ENCODE assay signal across 21 mouse cellular contexts in the genomic region with DNA sequence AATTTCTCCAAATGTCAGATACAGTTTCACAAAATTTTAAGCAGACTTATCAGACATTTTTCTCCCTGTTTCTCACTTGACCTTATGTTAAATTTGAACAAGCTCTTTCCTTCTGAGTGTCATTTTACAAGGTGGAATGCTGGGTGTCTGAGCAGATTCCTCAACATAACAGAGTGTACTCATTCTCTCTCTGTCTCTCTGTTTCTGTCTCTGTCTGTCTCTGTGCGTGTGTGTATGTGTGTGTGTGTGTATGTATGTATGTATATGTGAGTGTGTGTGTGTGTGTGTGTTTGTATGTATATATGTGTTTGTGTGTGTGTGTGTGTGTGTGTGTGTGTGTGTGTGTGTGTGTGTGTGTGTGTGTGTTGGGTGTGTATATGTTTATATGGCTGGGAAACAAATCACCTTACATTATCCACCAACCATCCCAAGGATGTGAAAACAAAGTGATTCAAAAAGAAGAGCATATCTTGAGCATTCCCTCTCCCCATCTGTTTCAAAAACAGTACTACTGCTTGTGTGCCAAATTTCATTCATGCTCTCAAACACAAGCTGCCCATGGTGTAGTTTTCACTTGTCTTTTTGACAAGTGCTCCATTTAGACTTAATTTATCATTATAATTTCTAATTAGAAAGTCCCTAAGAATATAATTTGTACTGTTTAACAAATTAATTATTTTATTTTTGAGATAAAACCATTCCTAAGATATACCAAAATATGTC.
DNase-seq lines count a peak whose midpoint lies in the region; ATAC-seq and TF ChIP-seq lines count a peak whose summit lies in the region.
"Had no signal": no experiment of that assay in that cellular context is flagged by ENCODE, and none has a peak within 500 bp of the region (broad histone marks: within the 10 kb centered on the region; RNA-seq: fewer than 3 reads in every experiment).

No protein-coding gene starts in this region.

- no peak overlapping the region for H3K4me3 ChIP-seq in forebrain, embryonic 15.5 days
- no peak overlapping the region for H3K4me3 ChIP-seq in forebrain, embryonic 10.5 days
- H3K4me3 ChIP-seq in forebrain, embryonic 16.5 days (replicated peaks; ENCODE audit: low read length): no peak overlapping the region
- H3K4me3 ChIP-seq in thymus, adult 2 months (ENCODE audit: control insufficient read depth, insufficient read depth, low read length): no peak overlapping the region
- H3K4me3 ChIP-seq: embryonic facial prominence, embryonic 12.5 days; heart, embryonic 10.5 days; hindbrain, embryonic 12.5 days had no signal

- H3K9ac ChIP-seq in forebrain, embryonic 15.5 days (replicated peaks): no peak overlapping the region
- no peak overlapping the region for H3K9ac ChIP-seq in forebrain, embryonic 16.5 days (replicated peaks; ENCODE audit: low read depth, low read length)
- H3K9ac ChIP-seq: embryonic facial prominence, embryonic 12.5 days; hindbrain, embryonic 12.5 days had no signal

- H3K9me3 ChIP-seq in forebrain, embryonic 15.5 days: no peaks in the 10 kb centered on the region
- H3K9me3 ChIP-seq in forebrain, embryonic 10.5 days: no peaks in the 10 kb centered on the region
- H3K9me3 ChIP-seq in forebrain, embryonic 16.5 days (ENCODE audit: control insufficient read depth, low read length): no peaks in the 10 kb centered on the region
- H3K9me3 ChIP-seq: embryonic facial prominence, embryonic 12.5 days; G1E; heart, embryonic 10.5 days; hindbrain, embryonic 12.5 days had no signal

- no peaks in the 10 kb centered on the region for H3K4me1 ChIP-seq in forebrain, embryonic 15.5 days
- H3K4me1 ChIP-seq in forebrain, embryonic 10.5 days: no peaks in the 10 kb centered on the region
- no peaks in the 10 kb centered on the region for H3K4me1 ChIP-seq in forebrain, embryonic 16.5 days (replicated peaks; ENCODE audit: control insufficient read depth, insufficient read depth, low read length)
- H3K4me1 ChIP-seq in thymus, adult 2 months (replicated peaks; ENCODE audit: control insufficient read depth, insufficient read depth, low read length): no peaks in the 10 kb centered on the region
- H3K4me1 ChIP-seq: embryonic facial prominence, embryonic 12.5 days; heart, embryonic 10.5 days; hindbrain, embryonic 12.5 days had no signal

- H3K36me3 ChIP-seq in forebrain, embryonic 15.5 days: no peaks in the 10 kb centered on the region
- H3K36me3 ChIP-seq in forebrain, embryonic 10.5 days (replicated peaks): no peaks in the 10 kb centered on the region
- H3K36me3 ChIP-seq in forebrain, embryonic 16.5 days (ENCODE audit: control insufficient read depth, insufficient read depth): no peaks in the 10 kb centered on the region
- H3K36me3 ChIP-seq in thymus, adult 2 months (ENCODE audit: control insufficient read depth, insufficient read depth, low read length): no peaks in the 10 kb centered on the region
- H3K36me3 ChIP-seq: embryonic facial prominence, embryonic 12.5 days; G1E; heart, embryonic 10.5 days; hindbrain, embryonic 12.5 days had no signal

- DNase-seq in forebrain, embryonic 10.5 days (ENCODE audit: extremely low spot score, low spot score): no peak
- peak; percentile 2 for DNase-seq in layer of hippocampus, adult 9-11 months
- DNase-seq in layer of hippocampus, postnatal 10 days (ENCODE audit: low spot score in 2 of 2): no peak
- DNase-seq in urinary bladder, postnatal 10 days (ENCODE audit: low spot score): no peak
- no peak for DNase-seq in thymus, adult 2 months
- DNase-seq: adrenal gland, adult 8-10 months; adrenal gland, postnatal 36 days; cerebellum, adult 2 months; gastrocnemius, postnatal 10 days; heart, adult 18-20 months; heart, postnatal 10 days; heart, postnatal 4 days had no signal

- TF ChIP-seq CTCF in thymus, adult 2 months (IDR thresholded peaks at IDR 0.05; ENCODE audit: borderline replicate concordance, control insufficient read depth, extremely low read depth, insufficient read depth, low read length, poor library complexity): no peak

- no peak overlapping the region for H3K27ac ChIP-seq in forebrain, embryonic 15.5 days (replicated peaks)
- H3K27ac ChIP-seq in forebrain, embryonic 10.5 days: no peak overlapping the region
- no peak overlapping the region for H3K27ac ChIP-seq in forebrain, embryonic 16.5 days (ENCODE audit: low read length)
- H3K27ac ChIP-seq in thymus, adult 2 months (ENCODE audit: control insufficient read depth, insufficient read depth, low read length): no peak overlapping the region
- H3K27ac ChIP-seq: embryonic facial prominence, embryonic 12.5 days; heart, embryonic 10.5 days; hindbrain, embryonic 12.5 days had no signal

- ATAC-seq in forebrain, embryonic 15.5 days (replicated peaks): peak; percentile 92
- ATAC-seq in forebrain, embryonic 16.5 days: peak; percentile 92
- ATAC-seq: hindbrain, embryonic 16.5 days; inflammation-experienced regulatory T-cells, adult 6 months; intestine, postnatal 0 days had no signal

- no peak for TF ChIP-seq POLR2A in thymus, adult 2 months (IDR thresholded peaks at IDR 0.05; ENCODE audit: control insufficient read depth, extremely low read depth, insufficient read depth, low read length, poor library complexity)

- no peaks in the 10 kb centered on the region for H3K27me3 ChIP-seq in forebrain, embryonic 15.5 days
- no peaks in the 10 kb centered on the region for H3K27me3 ChIP-seq in forebrain, embryonic 10.5 days (ENCODE audit: poor library complexity, severe bottlenecking)
- H3K27me3 ChIP-seq in forebrain, embryonic 16.5 days (replicated peaks; ENCODE audit: control insufficient read depth, insufficient read depth, low read length): no peaks in the 10 kb centered on the region
- H3K27me3 ChIP-seq in thymus, adult 2 months (ENCODE audit: control insufficient read depth, insufficient read depth, low read length): no peaks in the 10 kb centered on the region
- H3K27me3 ChIP-seq: embryonic facial prominence, embryonic 12.5 days; hindbrain, embryonic 12.5 days had no signal

- no peak overlapping the region for H3K4me2 ChIP-seq in forebrain, embryonic 15.5 days (replicated peaks)
- no peak overlapping the region for H3K4me2 ChIP-seq in forebrain, embryonic 16.5 days (ENCODE audit: low read length)
- H3K4me2 ChIP-seq: embryonic facial prominence, embryonic 12.5 days; hindbrain, embryonic 12.5 days had no signal

- WGBS in forebrain, embryonic 15.5 days: 60% methylated on average over 1 of the region's 1 CpGs
- WGBS in forebrain, embryonic 10.5 days: 100% methylated on average over 1 of the region's 1 CpGs
- WGBS in forebrain, embryonic 16.5 days: 50% methylated on average over 1 of the region's 1 CpGs
- 84% methylated on average over 1 of the region's 1 CpGs for WGBS in thymus, adult 2 months
